Mouse (Mus musculus) brain, embryonic 14.5 days (tissue): ENCODE results near the gene Rpl4.

ENCODE experiments used
- CTCF ChIP-seq: fragments of 200-500 bp; IDR thresholded peaks from 2 replicates; pipeline ENCODE4 v1.5.1; 2012; ENCODE audit warnings: inconsistent platforms, mild to moderate bottlenecking, moderate library complexity, borderline replicate concordance; ENCODE audit not compliant: insufficient read depth, insufficient read length; ENCODE audit errors: extremely low read depth
- POLR2A ChIP-seq: fragments of 200-500 bp; IDR thresholded peaks from 2 replicates; pipeline ENCODE4 v1.6.1; 2012; ENCODE audit warnings: mild to moderate bottlenecking, inconsistent platforms, borderline replicate concordance; ENCODE audit not compliant: poor library complexity, insufficient read depth, insufficient read length, severe bottlenecking; ENCODE audit errors: extremely low read depth

- TF ChIP-seq POLR2A (no peak), CTCF (no peak)
Measured at GRCm38 (mm10) chr9:64225805-64226204, 52.6 kb downstream of the Rpl4 start.
